Mouse (Mus musculus): Measurements from ENCODE around the gene Snx17. TPM values are rescaled to one million over a fixed set of nuclear protein-coding genes. Genes with fewer than 3 reads are reported as not detected.

Snx17 gene
- polyA plus RNA-seq, 1 experiment from 2014 or later, result 141 TPM

Other genes starting within 250 kb of the Snx17 start
- gene Cgref1, start 247.6 kb upstream of the Snx17 start, polyA plus RNA-seq (2015; fragmentation: Nextera tagmentation; extraction: Ambion mirVana), result 21.0 and 31.7 TPM in 2 replicates
- gene Preb, start 232.9 kb upstream of the Snx17 start, polyA plus RNA-seq (2015; fragmentation: Nextera tagmentation; extraction: Ambion mirVana), result 128 and 137 TPM in 2 replicates
- 0.04 and 0.06 TPM in 2 replicates for gene Tcf23, start 224.6 kb upstream of the Snx17 start, polyA plus RNA-seq (2015; fragmentation: Nextera tagmentation; extraction: Ambion mirVana)
- gene Atraid, start 144.9 kb upstream of the Snx17 start, polyA plus RNA-seq (2015; fragmentation: Nextera tagmentation; extraction: Ambion mirVana), result 179 and 184 TPM in 2 replicates
- 10.9 and 14.6 TPM in 2 replicates for gene Slc5a6, start 144.3 kb upstream of the Snx17 start, polyA plus RNA-seq (2015; fragmentation: Nextera tagmentation; extraction: Ambion mirVana)
- gene Cad, start 138.4 kb upstream of the Snx17 start, polyA plus RNA-seq (2015; fragmentation: Nextera tagmentation; extraction: Ambion mirVana), result 25.1 and 26.3 TPM in 2 replicates
- not detected in 2 replicates for gene Dnajc5g, start 86.9 kb upstream of the Snx17 start, polyA plus RNA-seq (2015; fragmentation: Nextera tagmentation; extraction: Ambion mirVana)
- 0.50 and 0.66 TPM in 2 replicates for gene Slc30a3, start 85.0 kb upstream of the Snx17 start, polyA plus RNA-seq (2015; fragmentation: Nextera tagmentation; extraction: Ambion mirVana)
- gene Trim54, start 76.5 kb upstream of the Snx17 start, polyA plus RNA-seq (2015; fragmentation: Nextera tagmentation; extraction: Ambion mirVana), result 7.6 and 21.7 TPM in 2 replicates
- gene Ucn, start 54.4 kb upstream of the Snx17 start, polyA plus RNA-seq (2015; fragmentation: Nextera tagmentation; extraction: Ambion mirVana), result not detected in 2 replicates
- gene Mpv17, start 39.0 kb upstream of the Snx17 start, polyA plus RNA-seq (2015; fragmentation: Nextera tagmentation; extraction: Ambion mirVana), result 64.0 and 70.5 TPM in 2 replicates
- 1.2 and 1.3 TPM in 2 replicates for gene Gm29609, start 13.3 kb upstream of the Snx17 start, polyA plus RNA-seq (2015; fragmentation: Nextera tagmentation; extraction: Ambion mirVana)
- 59.1 and 65.6 TPM in 2 replicates for gene Gtf3c2, start 13.1 kb upstream of the Snx17 start, polyA plus RNA-seq (2015; fragmentation: Nextera tagmentation; extraction: Ambion mirVana)
- 64.2 and 69.0 TPM in 2 replicates for gene Eif2b4, start 203 bp downstream of the Snx17 start, polyA plus RNA-seq (2015; fragmentation: Nextera tagmentation; extraction: Ambion mirVana)
- gene Zfp513, start 9.1 kb downstream of the Snx17 start, polyA plus RNA-seq (2015; fragmentation: Nextera tagmentation; extraction: Ambion mirVana), result 8.2 and 9.0 TPM in 2 replicates
- 102 and 106 TPM in 2 replicates for gene Ppm1g, start 27.5 kb downstream of the Snx17 start, polyA plus RNA-seq (2015; fragmentation: Nextera tagmentation; extraction: Ambion mirVana)
- 167 and 183 TPM in 2 replicates for gene Nrbp1, start 47.6 kb downstream of the Snx17 start, polyA plus RNA-seq (2015; fragmentation: Nextera tagmentation; extraction: Ambion mirVana)
- 0.50 TPM in 1 of 2 replicates, not detected in the other for gene Gm9970, start 48.0 kb downstream of the Snx17 start, polyA plus RNA-seq (2015; fragmentation: Nextera tagmentation; extraction: Ambion mirVana)
- 9.6 and 12.8 TPM in 2 replicates for gene Krtcap3, start 58.5 kb downstream of the Snx17 start, polyA plus RNA-seq (2015; fragmentation: Nextera tagmentation; extraction: Ambion mirVana)
- gene Ift172, start 97.9 kb downstream of the Snx17 start, polyA plus RNA-seq (2015; fragmentation: Nextera tagmentation; extraction: Ambion mirVana), result 30.5 and 36.1 TPM in 2 replicates
- 63.2 and 76.9 TPM in 2 replicates for gene Fndc4, start 102.9 kb downstream of the Snx17 start, polyA plus RNA-seq (2015; fragmentation: Nextera tagmentation; extraction: Ambion mirVana)
- 0.11 TPM in 1 of 2 replicates, not detected in the other for gene Gckr, start 104.2 kb downstream of the Snx17 start, polyA plus RNA-seq (2015; fragmentation: Nextera tagmentation; extraction: Ambion mirVana)